Mouse (Mus musculus): ENCODE results near the gene Nfia. TPM values are rescaled to one million over a fixed set of nuclear protein-coding genes. Genes with fewer than 3 reads are reported as not detected.

Gene Nfia
- polyA plus RNA-seq, 1 experiment from 2014 or later = 32.1 TPM

DNA sequence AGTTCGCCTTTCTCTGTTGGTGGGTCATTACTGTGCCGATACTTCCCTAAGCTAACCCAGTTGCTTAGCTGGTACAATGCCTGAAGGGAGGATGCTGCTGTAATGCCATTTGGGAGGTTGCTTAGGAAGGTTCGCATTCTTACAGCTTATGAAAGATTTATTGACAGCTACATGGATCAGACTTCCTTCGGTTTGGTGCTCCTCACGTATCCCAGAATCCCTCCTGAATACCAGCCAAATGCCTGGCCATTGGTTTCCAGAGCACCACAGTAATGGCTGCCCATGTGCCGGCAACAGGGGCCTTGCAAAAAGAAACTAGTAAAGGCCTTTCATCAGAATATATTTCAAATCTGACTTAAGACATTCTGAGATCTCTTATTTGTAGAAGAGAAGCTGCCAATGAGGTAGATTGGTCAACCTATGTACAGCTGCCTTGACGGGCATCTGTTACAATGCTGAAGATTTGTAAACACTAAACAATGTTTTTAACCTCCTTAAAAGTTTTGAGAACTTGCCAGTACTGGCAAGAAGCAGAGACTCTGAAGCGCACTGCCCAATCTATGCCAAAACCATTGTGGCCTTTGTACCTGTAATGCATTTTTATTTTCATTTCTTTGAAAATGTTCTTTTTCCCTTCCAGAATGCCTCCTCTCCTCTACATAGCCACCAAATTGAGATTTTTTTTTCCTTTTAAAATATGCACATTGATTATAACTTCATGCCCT is 13.2 kb downstream of the Nfia start:
- Histone ChIP-seq H3K36me3 (ENCODE audit: control insufficient read depth, insufficient read depth, low read length) (peaks cover 17% of the 10 kb centered on the region; the same call in 1 of the 2 replicates), H3K27me3 (ENCODE audit: control insufficient read depth, insufficient read depth, low read length) (peaks cover 52% of the 10 kb centered on the region), H3K4me2 (replicated peaks; ENCODE audit: low read depth, low read length) (no peak overlapping the region), H3K4me3 (ENCODE audit: low read length) (no peak overlapping the region), H3K4me1 (ENCODE audit: control insufficient read depth, insufficient read depth, low read length) (no peaks in the 10 kb centered on the region), H3K9me3 (ENCODE audit: control insufficient read depth, low read length) (no peaks in the 10 kb centered on the region), H3K9ac (ENCODE audit: low read depth, low read length) (no peak overlapping the region), H3K27ac (ENCODE audit: low read depth, low read length) (no peak overlapping the region)
- 78% methylated on average over 8 of the region's 8 CpGs for WGBS
- ATAC-seq (ENCODE audit: low FRiP score, low TSS enrichment) = no peak

GRCm38 (mm10) chr4:97786571-97786970 is 14.0 kb downstream of the Nfia start:
- H3K36me3 ChIP-seq (ENCODE audit: control insufficient read depth, insufficient read depth, low read length) = peaks cover 17% of the 10 kb centered on the region; the same call in 1 of the 2 replicates
- no peak for ATAC-seq (ENCODE audit: low FRiP score, low TSS enrichment)
- 31% methylated on average over 8 of the region's 8 CpGs for WGBS
- H3K4me3 ChIP-seq (ENCODE audit: low read length) = no peak overlapping the region
- H3K4me2 ChIP-seq (replicated peaks; ENCODE audit: low read depth, low read length) = no peak overlapping the region
- no peak overlapping the region for H3K27ac ChIP-seq (ENCODE audit: low read depth, low read length)
- H3K4me1 ChIP-seq (ENCODE audit: control insufficient read depth, insufficient read depth, low read length) = no peaks in the 10 kb centered on the region
- H3K9ac ChIP-seq (ENCODE audit: low read depth, low read length) = no peak overlapping the region
- H3K9me3 ChIP-seq (ENCODE audit: control insufficient read depth, low read length) = no peaks in the 10 kb centered on the region
- H3K27me3 ChIP-seq (ENCODE audit: control insufficient read depth, insufficient read depth, low read length) = peaks cover 49% of the 10 kb centered on the region

GRCm38 (mm10) chr4:97787515-97787914 is 15.0 kb downstream of the Nfia start:
- no peak overlapping the region for H3K27ac ChIP-seq (ENCODE audit: low read depth, low read length)
- peaks cover 49% of the 10 kb centered on the region for H3K27me3 ChIP-seq (ENCODE audit: control insufficient read depth, insufficient read depth, low read length)
- no peak overlapping the region for H3K9ac ChIP-seq (ENCODE audit: low read depth, low read length)
- no peak overlapping the region for H3K4me2 ChIP-seq (replicated peaks; ENCODE audit: low read depth, low read length)
- H3K4me1 ChIP-seq (ENCODE audit: control insufficient read depth, insufficient read depth, low read length) = no peaks in the 10 kb centered on the region
- H3K36me3 ChIP-seq (ENCODE audit: control insufficient read depth, insufficient read depth, low read length) = peaks cover 17% of the 10 kb centered on the region; the same call in 1 of the 2 replicates
- no peak for ATAC-seq (ENCODE audit: low FRiP score, low TSS enrichment)
- no peaks in the 10 kb centered on the region for H3K9me3 ChIP-seq (ENCODE audit: control insufficient read depth, low read length)
- WGBS = 84% methylated on average over 3 of the region's 3 CpGs
- no peak overlapping the region for H3K4me3 ChIP-seq (ENCODE audit: low read length)

DNA sequence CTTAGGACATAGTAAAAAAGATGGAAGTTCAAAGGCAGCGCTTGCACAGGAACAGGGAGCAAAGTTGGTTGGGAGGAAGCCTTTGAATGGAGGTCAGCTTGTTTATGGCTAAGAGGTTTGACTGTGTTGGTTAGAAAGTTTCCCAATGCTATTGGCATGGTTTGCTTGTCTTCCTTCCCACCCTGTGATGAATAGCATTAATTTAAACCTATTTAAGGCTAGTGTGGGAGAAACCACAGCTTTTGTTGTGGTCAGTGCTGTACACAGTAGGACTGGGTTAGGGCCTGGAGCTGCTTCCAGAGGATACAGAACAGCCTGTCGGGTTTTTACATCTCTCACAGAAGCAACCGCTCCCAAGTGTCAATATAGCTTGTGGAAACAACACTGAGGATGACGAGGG is 16.0 kb downstream of the Nfia start:
- Histone ChIP-seq H3K4me1 (ENCODE audit: control insufficient read depth, insufficient read depth, low read length) (no peaks in the 10 kb centered on the region), H3K4me2 (replicated peaks; ENCODE audit: low read depth, low read length) (no peak overlapping the region), H3K4me3 (ENCODE audit: low read length) (no peak overlapping the region), H3K9me3 (ENCODE audit: control insufficient read depth, low read length) (no peaks in the 10 kb centered on the region), H3K27me3 (ENCODE audit: control insufficient read depth, insufficient read depth, low read length) (peaks cover 41% of the 10 kb centered on the region), H3K36me3 (ENCODE audit: control insufficient read depth, insufficient read depth, low read length) (peaks cover 12% of the 10 kb centered on the region; the same call in 1 of the 2 replicates), H3K27ac (ENCODE audit: low read depth, low read length) (no peak overlapping the region), H3K9ac (ENCODE audit: low read depth, low read length) (no peak overlapping the region)
- WGBS = 68% methylated on average over 4 of the region's 4 CpGs
- ATAC-seq (ENCODE audit: low FRiP score, low TSS enrichment) = no peak

- no peak for ATAC-seq (ENCODE audit: low FRiP score, low TSS enrichment)
- Histone ChIP-seq H3K4me3 (ENCODE audit: low read length) (no peak overlapping the region), H3K36me3 (ENCODE audit: control insufficient read depth, insufficient read depth, low read length) (peaks cover 3% of the 10 kb centered on the region; the same call in 1 of the 2 replicates), H3K4me1 (ENCODE audit: control insufficient read depth, insufficient read depth, low read length) (no peaks in the 10 kb centered on the region), H3K9me3 (ENCODE audit: control insufficient read depth, low read length) (no peaks in the 10 kb centered on the region), H3K27me3 (ENCODE audit: control insufficient read depth, insufficient read depth, low read length) (peaks cover 11% of the 10 kb centered on the region), H3K9ac (ENCODE audit: low read depth, low read length) (no peak overlapping the region), H3K4me2 (replicated peaks; ENCODE audit: low read depth, low read length) (no peak overlapping the region), H3K27ac (ENCODE audit: low read depth, low read length) (no peak overlapping the region)
- WGBS = 90% methylated on average over 10 of the region's 10 CpGs
These were observed 21.4 kb downstream of the Nfia start for GRCm38 (mm10) chr4:97793931-97794330.

DNA sequence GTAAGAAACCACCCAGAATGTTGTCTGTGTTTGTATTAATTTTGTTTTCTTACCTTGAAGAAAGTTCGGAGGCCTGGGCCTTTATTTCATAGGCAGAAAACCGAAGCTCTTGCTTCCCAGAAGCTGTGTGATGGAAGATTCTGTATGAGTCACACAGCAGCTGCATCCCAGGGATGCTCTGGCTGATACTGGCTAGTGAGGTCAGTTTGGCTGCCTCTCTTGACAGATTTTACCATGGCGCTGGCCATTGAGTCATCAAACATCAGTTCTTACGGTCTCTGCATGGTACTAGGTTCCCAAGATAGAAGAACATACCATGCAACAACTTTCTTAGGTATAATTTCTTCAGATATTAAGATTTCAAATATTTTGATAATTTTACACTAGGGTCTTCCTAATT is 22.3 kb downstream of the Nfia start:
- Histone ChIP-seq H3K27me3 (ENCODE audit: control insufficient read depth, insufficient read depth, low read length) (peaks cover 8% of the 10 kb centered on the region), H3K27ac (ENCODE audit: low read depth, low read length) (no peak overlapping the region), H3K9ac (ENCODE audit: low read depth, low read length) (no peak overlapping the region), H3K9me3 (ENCODE audit: control insufficient read depth, low read length) (no peaks in the 10 kb centered on the region), H3K4me3 (ENCODE audit: low read length) (no peak overlapping the region), H3K4me2 (replicated peaks; ENCODE audit: low read depth, low read length) (no peak overlapping the region), H3K4me1 (ENCODE audit: control insufficient read depth, insufficient read depth, low read length) (no peaks in the 10 kb centered on the region), H3K36me3 (ENCODE audit: control insufficient read depth, insufficient read depth, low read length) (peaks cover 3% of the 10 kb centered on the region; the same call in 1 of the 2 replicates)
- no peak for ATAC-seq (ENCODE audit: low FRiP score, low TSS enrichment)
- 85% methylated on average over 4 of the region's 4 CpGs for WGBS

- H3K27me3 ChIP-seq (ENCODE audit: control insufficient read depth, insufficient read depth, low read length) = peaks cover 3% of the 10 kb centered on the region; the same call in 1 of the 2 replicates
- WGBS = 87% methylated on average over 5 of the region's 5 CpGs
- H3K27ac ChIP-seq (ENCODE audit: low read depth, low read length) = no peak overlapping the region
- H3K4me2 ChIP-seq (replicated peaks; ENCODE audit: low read depth, low read length) = no peak overlapping the region
- no peak for ATAC-seq (ENCODE audit: low FRiP score, low TSS enrichment)
- no peak overlapping the region for H3K9ac ChIP-seq (ENCODE audit: low read depth, low read length)
- peaks cover 3% of the 10 kb centered on the region; the same call in 1 of the 2 replicates for H3K36me3 ChIP-seq (ENCODE audit: control insufficient read depth, insufficient read depth, low read length)
- H3K4me3 ChIP-seq (ENCODE audit: low read length) = no peak overlapping the region
- no peaks in the 10 kb centered on the region for H3K4me1 ChIP-seq (ENCODE audit: control insufficient read depth, insufficient read depth, low read length)
- no peaks in the 10 kb centered on the region for H3K9me3 ChIP-seq (ENCODE audit: control insufficient read depth, low read length)
These were observed 23.4 kb downstream of the Nfia start for GRCm38 (mm10) chr4:97795957-97796356.

- Histone ChIP-seq H3K36me3 (ENCODE audit: control insufficient read depth, insufficient read depth, low read length) (peaks cover 3% of the 10 kb centered on the region; the same call in 1 of the 2 replicates), H3K27me3 (ENCODE audit: control insufficient read depth, insufficient read depth, low read length) (peaks cover 3% of the 10 kb centered on the region; the same call in 1 of the 2 replicates), H3K27ac (ENCODE audit: low read depth, low read length) (no peak overlapping the region), H3K9ac (ENCODE audit: low read depth, low read length) (no peak overlapping the region), H3K4me3 (ENCODE audit: low read length) (no peak overlapping the region), H3K4me1 (ENCODE audit: control insufficient read depth, insufficient read depth, low read length) (no peaks in the 10 kb centered on the region), H3K9me3 (ENCODE audit: control insufficient read depth, low read length) (no peaks in the 10 kb centered on the region), H3K4me2 (replicated peaks; ENCODE audit: low read depth, low read length) (no peak overlapping the region)
- 77% methylated on average over 10 of the region's 10 CpGs for WGBS
- no peak for ATAC-seq (ENCODE audit: low FRiP score, low TSS enrichment)
These were observed 24.0 kb downstream of the Nfia start for GRCm38 (mm10) chr4:97796505-97796904.

GRCm38 (mm10) chr4:97803791-97804190 is 31.3 kb downstream of the Nfia start:
- no peaks in the 10 kb centered on the region for H3K4me1 ChIP-seq (ENCODE audit: control insufficient read depth, insufficient read depth, low read length)
- no peak overlapping the region for H3K27ac ChIP-seq (ENCODE audit: low read depth, low read length)
- no peak for ATAC-seq (ENCODE audit: low FRiP score, low TSS enrichment)
- no peaks in the 10 kb centered on the region for H3K36me3 ChIP-seq (ENCODE audit: control insufficient read depth, insufficient read depth, low read length)
- no peak overlapping the region for H3K4me3 ChIP-seq (ENCODE audit: low read length)
- WGBS = 81% methylated on average over 3 of the region's 3 CpGs
- no peak overlapping the region for H3K9ac ChIP-seq (ENCODE audit: low read depth, low read length)
- H3K4me2 ChIP-seq (replicated peaks; ENCODE audit: low read depth, low read length) = no peak overlapping the region
- H3K27me3 ChIP-seq (ENCODE audit: control insufficient read depth, insufficient read depth, low read length) = peaks cover 3% of the 10 kb centered on the region; the same call in 1 of the 2 replicates
- no peaks in the 10 kb centered on the region for H3K9me3 ChIP-seq (ENCODE audit: control insufficient read depth, low read length)

Measured in kidney, embryonic 14.5 days (tissue).